Mouse (Mus musculus) lung, adult 2 months (tissue): ENCODE results near the gene Gm4216. TPM values are rescaled to one million over a fixed set of nuclear protein-coding genes. Genes with fewer than 3 reads are reported as not detected.
"Not testable (repeated sequence)": the region's sequence is repeated elsewhere in the genome, so short reads cannot be mapped to it uniquely, and the experiment has no call there.

Experiments
- DNase-seq: peaks from one replicate; pipeline ENCODE4 v3.0.0; 2022
- H3K4me1 ChIP-seq: fragments of 200-500 bp; 2 replicates; pipeline ENCODE4 v1.6.1; 2011; ENCODE audit warnings: low read length; ENCODE audit not compliant: control insufficient read depth, insufficient read depth
- H3K4me3 ChIP-seq: fragments of 200-500 bp; replicated peaks from 2 replicates; pipeline ENCODE3; 2011; ENCODE audit warnings: low read depth, mild to moderate bottlenecking, control low read depth, low read length; ENCODE audit errors: extremely low read depth
- WGBS: fragments of 180-500 bp; shearing (Covaris S2); methylation state at CpG from one replicate; pipeline ENCODE4 v1.1.7; 2018; 5-methylcytosine and 5-hydroxymethylcytosine counted together
- polyA plus RNA-seq: library from polyadenylated mRNA; depleted of rRNA; stranded (reverse); fragments of >200 nt; gene quantifications from 2 replicates; pipeline ENCODE4 v1.2.3, GENCODE M21; 2012; rRNA removed

Gm4216 gene
- not detected in 2 replicates for polyA plus RNA-seq

GRCm38 (mm10) chr7:23019823-23020222 is at the start of gene Gm4216:
Gene Gm4216, minus strand, starts transcription at chr7:23019923.
- WGBS, result no CpG with 5 or more reads among the region's 3 CpGs
- H3K4me1 ChIP-seq, DNase-seq: not testable (repeated sequence)

GRCm38 (mm10) chr7:23067356-23067755 is 47.6 kb upstream of the Gm4216 start, which contains the start of gene Gm8720:
Gene Gm8720, minus strand, starts transcription at chr7:23067456.
- not testable (repeated sequence) for DNase-seq, H3K4me3 ChIP-seq
- no CpG with 5 or more reads among the region's 1 CpGs for WGBS

More at GRCm38 (mm10) chr7:23019823-23020222, at the start of gene Gm4216:
- H3K4me3 ChIP-seq, result not testable (repeated sequence)

GRCm38 (mm10) chr7:23055240-23055639 is 35.5 kb upstream of the Gm4216 start, which contains the start of gene Vmn1r163:
Gene Vmn1r163, plus strand, starts transcription at chr7:23055540.
- DNase-seq, H3K4me1 ChIP-seq, H3K4me3 ChIP-seq: not testable (repeated sequence)
- no CpG with 5 or more reads among the region's 1 CpGs for WGBS

More at GRCm38 (mm10) chr7:23067356-23067755, 47.6 kb upstream of the Gm4216 start, which contains the start of gene Gm8720:
- not testable (repeated sequence) for H3K4me1 ChIP-seq

GRCm38 (mm10) chr7:22984573-22984972 is 35.1 kb downstream of the Gm4216 start, which contains the start of gene Gm4214:
Gene Gm4214, minus strand, starts transcription at chr7:22984673.
- not testable (repeated sequence) for H3K4me3 ChIP-seq, DNase-seq, H3K4me1 ChIP-seq
- WGBS, result no CpG with 5 or more reads among the region's 5 CpGs

Other genes starting within 250 kb of the Gm4216 start
- not detected in 2 replicates for gene Vmn1r158, start 229.1 kb downstream of the Gm4216 start, polyA plus RNA-seq
- not detected in 2 replicates for gene Vmn1r159, start 176.3 kb downstream of the Gm4216 start, polyA plus RNA-seq
- gene Vmn1r160, start 148.7 kb downstream of the Gm4216 start, polyA plus RNA-seq, result not detected in 2 replicates
- not detected in 2 replicates for gene Gm4214, start 35.2 kb downstream of the Gm4216 start, polyA plus RNA-seq
- gene Vmn1r163, start 35.6 kb upstream of the Gm4216 start, polyA plus RNA-seq, result not detected in 2 replicates
- gene Gm8720, start 47.5 kb upstream of the Gm4216 start, polyA plus RNA-seq, result not detected in 2 replicates
- not detected in 2 replicates for gene Gm10662, start 124.6 kb upstream of the Gm4216 start, polyA plus RNA-seq
- gene Vmn1r165, start 197.4 kb upstream of the Gm4216 start, polyA plus RNA-seq, result not detected in 2 replicates
- not detected in 2 replicates for gene Vmn1r166, start 231.8 kb upstream of the Gm4216 start, polyA plus RNA-seq